Mouse (Mus musculus): ENCODE measurements at regions not wholly inside any gene's neighbourhood (a gene's known extent, or its start where the extent isn't known, plus 50 kb on each side); places are given as distances from the start of the nearest gene placed in this dataset.

GRCm38 (mm10) chr12:79990751-79991150, 122.1 kb downstream of the Zfp36l1 start:
- WGBS: 84% methylated on average over 4 of the region's 4 CpGs
- H3K27me3 ChIP-seq (ENCODE audit: control insufficient read depth, insufficient read depth, low read length): no peaks in the 10 kb centered on the region
- no peaks in the 10 kb centered on the region; the same call in 1 of the 2 replicates for H3K4me1 ChIP-seq (ENCODE audit: control insufficient read depth, insufficient read depth, insufficient read length, low read length)
- TF ChIP-seq POLR2A (IDR thresholded peaks at IDR 0.05; ENCODE audit: low read depth, low read length) (no peak), CTCF (IDR thresholded peaks at IDR 0.05; ENCODE audit: extremely low read depth, insufficient read length, insufficient replicate concordance, low read depth, low read length) (no peak)
- H3K4me3 ChIP-seq (ENCODE audit: low read depth, low read length): no peak overlapping the region
- no peaks in the 10 kb centered on the region for H3K36me3 ChIP-seq (ENCODE audit: control insufficient read depth, insufficient read depth, low read length)
- no peak overlapping the region for H3K27ac ChIP-seq (ENCODE audit: insufficient read depth, low read depth, low read length)

- H3K36me3 ChIP-seq (ENCODE audit: control insufficient read depth, insufficient read depth, low read length): no peaks in the 10 kb centered on the region
- no peak overlapping the region for H3K4me3 ChIP-seq (ENCODE audit: low read depth, low read length)
- no peaks in the 10 kb centered on the region for H3K27me3 ChIP-seq (ENCODE audit: control insufficient read depth, insufficient read depth, low read length)
- no peaks in the 10 kb centered on the region; the same call in 1 of the 2 replicates for H3K4me1 ChIP-seq (ENCODE audit: control insufficient read depth, insufficient read depth, insufficient read length, low read length)
- WGBS: 40% methylated on average over 9 of the region's 9 CpGs
- H3K27ac ChIP-seq (ENCODE audit: insufficient read depth, low read depth, low read length): no peak overlapping the region
- no peak for TF ChIP-seq POLR2A (IDR thresholded peaks at IDR 0.05; ENCODE audit: low read depth, low read length)
- TF ChIP-seq CTCF (IDR thresholded peaks at IDR 0.05; ENCODE audit: extremely low read depth, insufficient read length, insufficient replicate concordance, low read depth, low read length): no peak
Measured at GRCm38 (mm10) chr12:79989582-79990110, 123.2 kb downstream of the Zfp36l1 start.

DNA sequence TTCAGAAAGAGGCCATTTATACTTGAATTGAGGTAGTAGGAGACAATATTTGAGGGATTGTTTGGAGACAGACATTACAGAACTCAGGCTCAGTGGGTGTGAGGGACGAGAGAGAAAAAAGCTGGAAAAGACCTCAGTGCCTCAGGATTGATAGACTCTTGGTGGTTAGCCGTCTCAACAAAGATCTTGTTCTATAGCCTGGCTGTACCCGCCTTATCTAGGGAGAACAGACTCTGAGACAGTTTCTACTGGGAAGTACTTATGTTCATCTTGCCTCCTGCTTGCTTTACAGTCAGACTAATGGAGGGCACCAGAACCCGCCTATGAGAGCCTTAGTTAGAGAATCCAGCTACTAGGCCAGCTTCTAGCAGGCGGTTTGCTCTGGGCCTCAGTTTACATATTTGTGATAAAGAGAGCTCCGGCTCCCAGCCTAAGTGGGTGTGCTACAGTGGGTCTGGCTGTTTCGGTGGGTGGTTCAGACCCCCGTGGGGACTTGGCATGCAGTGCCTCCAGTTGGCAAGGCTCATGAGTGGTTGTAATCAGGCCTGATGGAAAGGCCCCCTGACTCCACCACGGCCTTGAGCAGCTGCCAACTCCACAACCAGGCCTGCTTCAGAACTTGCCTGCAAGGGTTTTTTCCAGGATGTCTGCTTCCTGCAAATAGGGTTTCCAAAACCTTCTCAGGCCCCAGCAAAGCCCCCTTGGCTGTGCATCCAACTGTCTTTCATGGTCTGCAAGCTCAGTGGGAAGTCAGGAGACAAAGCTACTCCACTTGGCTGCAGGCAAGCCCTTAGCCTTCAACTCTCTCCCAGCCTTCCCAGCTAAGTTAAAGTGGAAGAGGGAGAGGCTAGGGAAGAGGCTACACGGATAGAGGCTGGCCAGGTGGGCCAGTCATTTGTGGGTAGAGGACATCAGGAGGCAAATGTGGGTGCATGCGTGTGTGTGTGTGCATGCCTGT, 124.1 kb downstream of the Zfp36l1 start:
- H3K4me1 ChIP-seq (ENCODE audit: control insufficient read depth, insufficient read depth, insufficient read length, low read length): no peaks in the 10 kb centered on the region; the same call in 1 of the 2 replicates

DNA sequence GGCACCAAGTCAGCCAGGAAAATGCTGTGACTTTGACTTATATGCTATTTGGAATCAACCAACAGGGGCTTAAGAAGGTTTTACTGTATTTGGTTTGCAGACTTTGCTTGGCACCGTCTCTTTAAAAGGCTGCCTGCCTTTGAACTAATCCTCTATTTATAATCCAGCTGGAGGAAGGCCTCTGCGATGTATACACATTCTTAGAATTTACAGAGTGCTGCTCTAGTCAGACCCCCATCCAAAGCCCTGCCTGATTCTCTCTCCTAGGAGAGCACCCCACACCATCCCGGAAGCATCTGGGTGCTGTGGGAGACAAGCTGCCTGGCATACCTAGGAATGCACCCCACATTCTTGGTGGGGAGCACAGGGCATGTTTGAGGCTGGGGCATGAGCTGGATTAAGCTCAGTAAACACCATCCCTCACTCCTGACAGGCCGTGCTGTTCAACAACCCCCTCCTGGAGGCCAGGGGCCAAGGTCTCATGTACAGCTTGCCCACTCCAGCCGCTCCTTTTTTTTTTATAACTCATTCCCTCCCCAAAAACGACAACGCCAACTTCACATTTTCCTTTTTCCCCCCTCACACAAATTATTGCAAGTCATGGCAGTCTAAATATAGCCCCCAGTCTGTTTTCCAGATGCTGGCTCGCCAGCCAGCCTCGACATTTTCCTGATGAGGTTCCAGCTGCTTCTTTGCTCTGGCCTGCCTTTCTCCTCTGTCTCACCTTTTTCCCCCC, 126.4 kb downstream of the Zfp36l1 start:
- Histone ChIP-seq H3K4me3 (ENCODE audit: low read depth, low read length) (no peak overlapping the region), H3K27ac (ENCODE audit: insufficient read depth, low read depth, low read length) (peak overlapping the region; percentile 33; the same call in 1 of the 2 replicates), H3K36me3 (ENCODE audit: control insufficient read depth, insufficient read depth, low read length) (no peaks in the 10 kb centered on the region), H3K4me1 (ENCODE audit: control insufficient read depth, insufficient read depth, insufficient read length, low read length) (no peaks in the 10 kb centered on the region; the same call in 1 of the 2 replicates), H3K27me3 (ENCODE audit: control insufficient read depth, insufficient read depth, low read length) (no peaks in the 10 kb centered on the region)
- WGBS: 53% methylated on average over 9 of the region's 9 CpGs
- no peak for TF ChIP-seq CTCF (IDR thresholded peaks at IDR 0.05; ENCODE audit: extremely low read depth, insufficient read length, insufficient replicate concordance, low read depth, low read length)
- TF ChIP-seq POLR2A (IDR thresholded peaks at IDR 0.05; ENCODE audit: low read depth, low read length): no peak

More for the DNA sequence above, 124.1 kb downstream of the Zfp36l1 start:
- WGBS: 72% methylated on average over 11 of the region's 11 CpGs
- no peak overlapping the region for H3K27ac ChIP-seq (ENCODE audit: insufficient read depth, low read depth, low read length)
- TF ChIP-seq POLR2A (IDR thresholded peaks at IDR 0.05; ENCODE audit: low read depth, low read length) (no peak), CTCF (IDR thresholded peaks at IDR 0.05; ENCODE audit: extremely low read depth, insufficient read length, insufficient replicate concordance, low read depth, low read length) (no peak)
- no peaks in the 10 kb centered on the region for H3K36me3 ChIP-seq (ENCODE audit: control insufficient read depth, insufficient read depth, low read length)
- H3K27me3 ChIP-seq (ENCODE audit: control insufficient read depth, insufficient read depth, low read length): no peaks in the 10 kb centered on the region
- no peak overlapping the region for H3K4me3 ChIP-seq (ENCODE audit: low read depth, low read length)

GRCm38 (mm10) chr12:79984985-79985747, 127.6 kb downstream of the Zfp36l1 start:
- no peak overlapping the region for H3K27ac ChIP-seq (ENCODE audit: insufficient read depth, low read depth, low read length)
- TF ChIP-seq CTCF (IDR thresholded peaks at IDR 0.05; ENCODE audit: extremely low read depth, insufficient read length, insufficient replicate concordance, low read depth, low read length) (no peak), POLR2A (IDR thresholded peaks at IDR 0.05; ENCODE audit: low read depth, low read length) (no peak)
- WGBS: 83% methylated on average over 5 of the region's 5 CpGs

GRCm38 (mm10) chr12:79984025-79984790, 128.6 kb downstream of the Zfp36l1 start:
- 87% methylated on average over 10 of the region's 10 CpGs for WGBS
- no peaks in the 10 kb centered on the region for H3K4me1 ChIP-seq (ENCODE audit: control insufficient read depth, insufficient read depth, insufficient read length, low read length)
- TF ChIP-seq CTCF (IDR thresholded peaks at IDR 0.05; ENCODE audit: extremely low read depth, insufficient read length, insufficient replicate concordance, low read depth, low read length): no peak
- no peak for TF ChIP-seq POLR2A (IDR thresholded peaks at IDR 0.05; ENCODE audit: low read depth, low read length)
- no peak overlapping the region for H3K4me3 ChIP-seq (ENCODE audit: low read depth, low read length)
- no peak overlapping the region for H3K27ac ChIP-seq (ENCODE audit: insufficient read depth, low read depth, low read length)
- H3K36me3 ChIP-seq (ENCODE audit: control insufficient read depth, insufficient read depth, low read length): no peaks in the 10 kb centered on the region
- H3K27me3 ChIP-seq (ENCODE audit: control insufficient read depth, insufficient read depth, low read length): no peaks in the 10 kb centered on the region

More at GRCm38 (mm10) chr12:79984985-79985747, 127.6 kb downstream of the Zfp36l1 start:
- Histone ChIP-seq H3K27me3 (ENCODE audit: control insufficient read depth, insufficient read depth, low read length) (no peaks in the 10 kb centered on the region), H3K4me3 (ENCODE audit: low read depth, low read length) (no peak overlapping the region), H3K4me1 (ENCODE audit: control insufficient read depth, insufficient read depth, insufficient read length, low read length) (no peaks in the 10 kb centered on the region; the same call in 1 of the 2 replicates), H3K36me3 (ENCODE audit: control insufficient read depth, insufficient read depth, low read length) (no peaks in the 10 kb centered on the region)

Data from small intestine, adult 2 months (tissue).